Mouse (Mus musculus): ENCODE results near the gene Il17f. TPM values are rescaled to one million over a fixed set of nuclear protein-coding genes. Genes with fewer than 3 reads are reported as not detected.

The Il17f gene
- polyA plus RNA-seq, 1 experiment from 2014 or later: not detected

DNA sequence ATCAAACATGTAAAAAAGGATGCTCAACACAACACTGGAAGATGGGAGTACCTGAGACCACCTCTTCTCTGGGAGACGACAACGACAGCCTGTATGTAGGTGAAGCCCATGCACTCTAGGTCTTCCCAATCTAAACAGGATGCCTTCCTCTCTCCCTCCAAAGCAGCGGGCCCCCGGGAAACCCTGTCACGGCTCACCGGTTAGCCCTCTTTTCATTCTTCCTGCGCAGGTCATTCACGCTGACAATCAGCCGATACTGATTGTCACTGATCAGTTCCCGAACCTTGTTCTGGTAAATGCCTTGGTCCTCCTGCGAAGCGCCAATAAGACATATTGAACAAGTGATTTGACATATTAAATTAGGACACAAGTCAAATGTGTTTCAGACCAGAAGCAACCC lies 27.2 kb upstream of the Il17f start:
- WGBS: 88% methylated on average over 12 of the region's 12 CpGs
- H3K4me3 ChIP-seq (replicated peaks): no peak overlapping the region
- H3K9me3 ChIP-seq (replicated peaks): no peaks in the 10 kb centered on the region
- no peak for ATAC-seq (ENCODE audit: low FRiP score)
- H3K9ac ChIP-seq (replicated peaks): no peak overlapping the region
- H3K27ac ChIP-seq (replicated peaks): no peak overlapping the region
- H3K36me3 ChIP-seq: no peaks in the 10 kb centered on the region
- H3K4me2 ChIP-seq: no peak overlapping the region
- no peaks in the 10 kb centered on the region for H3K27me3 ChIP-seq (replicated peaks)
- H3K4me1 ChIP-seq: peaks cover 5% of the 10 kb centered on the region

DNA sequence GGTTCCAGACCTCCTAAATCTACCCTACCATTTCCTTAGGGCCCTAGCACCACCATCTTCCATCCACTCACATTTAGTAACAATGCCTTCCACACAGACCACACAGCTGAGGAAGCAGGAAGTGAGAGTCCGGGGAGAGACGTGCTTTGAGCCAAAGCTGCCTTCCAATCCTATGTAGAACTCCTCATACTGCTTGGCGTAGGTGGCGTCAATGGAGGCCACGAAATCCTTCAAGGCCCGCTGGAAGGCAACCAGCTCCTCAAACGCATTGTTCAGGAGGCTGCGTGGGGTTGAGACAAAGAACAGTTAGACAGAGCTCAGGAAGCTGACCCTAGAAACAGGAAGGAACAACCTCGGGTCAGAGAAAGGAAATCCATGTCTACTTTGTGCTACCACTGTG lies 26.8 kb upstream of the Il17f start:
- WGBS: 88% methylated on average over 9 of the region's 9 CpGs
- no peak for ATAC-seq (ENCODE audit: low FRiP score)
- Histone ChIP-seq H3K36me3 (no peaks in the 10 kb centered on the region), H3K4me3 (replicated peaks) (no peak overlapping the region), H3K27me3 (replicated peaks) (no peaks in the 10 kb centered on the region), H3K4me2 (no peak overlapping the region), H3K9ac (replicated peaks) (no peak overlapping the region), H3K4me1 (peaks cover 5% of the 10 kb centered on the region), H3K27ac (replicated peaks) (no peak overlapping the region), H3K9me3 (replicated peaks) (no peaks in the 10 kb centered on the region)

GRCm38 (mm10) chr1:20814521-20814920 lies 24.1 kb upstream of the Il17f start:
- no peak for ATAC-seq (ENCODE audit: low FRiP score)
- Histone ChIP-seq H3K9me3 (replicated peaks) (no peaks in the 10 kb centered on the region), H3K9ac (replicated peaks) (no peak overlapping the region), H3K4me2 (no peak overlapping the region), H3K36me3 (0 out of 2 replicates have a peak, but pooled peaks cover 1% of the 10 kb centered on the region), H3K27me3 (replicated peaks) (no peaks in the 10 kb centered on the region), H3K27ac (replicated peaks) (no peak overlapping the region), H3K4me1 (no peaks in the 10 kb centered on the region), H3K4me3 (replicated peaks) (no peak overlapping the region)
- 95% methylated on average over 8 of the region's 8 CpGs for WGBS

DNA sequence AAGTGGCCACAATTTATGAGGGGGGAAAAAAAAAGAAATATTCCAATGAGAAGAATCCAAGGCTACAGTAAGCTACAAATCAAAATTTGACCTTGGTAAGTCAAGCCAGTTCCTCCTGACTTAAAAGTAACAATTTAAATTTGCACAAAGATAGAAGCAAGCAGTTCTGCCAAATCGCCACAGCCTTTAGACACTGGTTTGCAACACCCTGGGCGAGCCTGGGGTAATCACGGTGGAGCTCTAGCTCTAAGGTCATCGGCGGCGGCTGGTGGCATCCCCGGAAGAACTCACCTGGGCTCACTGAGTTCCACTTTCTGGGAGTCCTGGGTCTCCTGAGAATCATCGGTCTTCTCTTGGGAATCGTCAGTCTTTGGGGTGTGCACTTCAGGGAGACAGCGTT lies 14.1 kb upstream of the Il17f start:
- Histone ChIP-seq H3K4me3 (replicated peaks) (no peak overlapping the region), H3K4me2 (no peak overlapping the region), H3K4me1 (no peaks in the 10 kb centered on the region), H3K27ac (replicated peaks) (no peak overlapping the region), H3K9me3 (replicated peaks) (no peaks in the 10 kb centered on the region), H3K9ac (replicated peaks) (no peak overlapping the region), H3K36me3 (peaks cover 6% of the 10 kb centered on the region), H3K27me3 (replicated peaks) (no peaks in the 10 kb centered on the region)
- 96% methylated on average over 10 of the region's 10 CpGs for WGBS
- ATAC-seq (ENCODE audit: low FRiP score): no peak

DNA sequence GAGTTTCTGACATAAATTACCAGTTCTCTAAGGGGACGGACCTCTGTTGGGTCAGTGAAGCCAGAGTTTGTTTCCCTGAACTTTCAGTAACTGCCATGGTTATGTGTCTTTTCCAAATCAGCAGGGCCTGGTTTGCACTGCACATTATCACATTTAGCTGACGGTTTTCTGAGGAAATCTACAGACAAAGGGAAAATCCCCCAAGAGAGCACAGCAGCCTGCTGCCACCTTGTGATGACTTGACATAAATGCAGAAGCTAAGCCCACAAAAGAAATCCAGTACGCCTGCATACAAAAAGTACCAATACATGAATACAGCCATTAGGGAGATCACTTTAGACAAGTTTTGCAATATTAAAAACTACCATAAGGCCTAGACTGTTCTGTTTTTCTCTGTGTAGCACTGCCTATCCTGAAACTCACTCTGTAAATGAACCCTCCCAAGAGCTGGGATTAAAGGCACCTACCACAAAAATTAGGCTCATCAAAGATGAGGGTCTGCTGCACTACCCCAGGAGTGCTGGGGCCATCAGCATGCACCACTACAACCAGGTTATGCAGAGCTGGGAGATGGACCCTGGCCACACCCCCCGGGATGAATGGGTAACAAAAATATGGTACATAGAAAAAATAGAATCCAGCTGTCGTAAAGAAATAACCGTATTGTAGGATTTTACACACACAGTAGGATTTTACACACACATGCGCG lies 11.4 kb upstream of the Il17f start:
- 0 out of 2 replicates have a peak overlapping the region, but pooled peaks have one; percentile 29 for H3K27ac ChIP-seq (replicated peaks)
- no peak overlapping the region for H3K9ac ChIP-seq (replicated peaks)

GRCm38 (mm10) chr1:20801275-20801674 lies 10.9 kb upstream of the Il17f start:
- no peaks in the 10 kb centered on the region for H3K9me3 ChIP-seq (replicated peaks)
- H3K4me3 ChIP-seq (replicated peaks): no peak overlapping the region
- no peaks in the 10 kb centered on the region for H3K27me3 ChIP-seq (replicated peaks)
- ATAC-seq (ENCODE audit: low FRiP score): no peak
- no peaks in the 10 kb centered on the region for H3K36me3 ChIP-seq
- 0 out of 2 replicates have a peak overlapping the region, but pooled peaks have one; percentile 29 for H3K27ac ChIP-seq (replicated peaks)
- H3K4me1 ChIP-seq: no peaks in the 10 kb centered on the region
- 95% methylated on average over 2 of the region's 2 CpGs for WGBS
- H3K9ac ChIP-seq (replicated peaks): no peak overlapping the region
- H3K4me2 ChIP-seq: no peak overlapping the region

More for the DNA sequence above, 11.4 kb upstream of the Il17f start:
- no peaks in the 10 kb centered on the region for H3K27me3 ChIP-seq (replicated peaks)
- no peak overlapping the region for H3K4me2 ChIP-seq
- H3K4me3 ChIP-seq (replicated peaks): no peak overlapping the region
- WGBS: 77% methylated on average over 8 of the region's 8 CpGs
- ATAC-seq (ENCODE audit: low FRiP score): peak; percentile 86
- H3K36me3 ChIP-seq: peaks cover 4% of the 10 kb centered on the region; the same call in 1 of the 2 replicates
- H3K9me3 ChIP-seq (replicated peaks): no peaks in the 10 kb centered on the region
- no peaks in the 10 kb centered on the region for H3K4me1 ChIP-seq

GRCm38 (mm10) chr1:20795178-20795577 lies 4.8 kb upstream of the Il17f start:
- 96% methylated on average over 5 of the region's 5 CpGs for WGBS

DNA sequence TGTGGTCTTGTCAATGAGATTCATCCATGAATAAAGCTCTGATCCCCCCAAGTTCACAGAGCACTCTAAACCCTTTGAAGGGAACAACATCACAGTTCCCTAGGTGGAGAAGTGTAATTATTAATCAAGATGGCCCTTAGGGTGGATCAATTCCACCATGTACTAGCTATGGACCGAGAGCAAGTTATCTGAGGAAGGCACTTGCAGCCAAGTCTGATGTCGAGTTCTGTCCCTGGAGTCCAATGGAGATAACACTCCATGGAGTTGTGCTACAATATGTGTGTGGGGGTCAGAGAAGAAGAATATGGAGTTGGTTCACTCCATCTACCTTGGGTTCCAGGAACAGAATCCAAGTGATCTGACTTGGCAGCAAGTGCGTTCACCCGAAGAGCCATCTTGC lies 4.3 kb upstream of the Il17f start:
- ATAC-seq (ENCODE audit: low FRiP score): no peak
- H3K9me3 ChIP-seq (replicated peaks): no peaks in the 10 kb centered on the region
- 93% methylated on average over 4 of the region's 4 CpGs for WGBS

More at GRCm38 (mm10) chr1:20795178-20795577, 4.8 kb upstream of the Il17f start:
- Histone ChIP-seq H3K27ac (replicated peaks) (no peak overlapping the region), H3K9me3 (replicated peaks) (no peaks in the 10 kb centered on the region), H3K4me3 (replicated peaks) (no peak overlapping the region), H3K36me3 (no peaks in the 10 kb centered on the region), H3K4me1 (no peaks in the 10 kb centered on the region), H3K4me2 (no peak overlapping the region), H3K9ac (replicated peaks) (no peak overlapping the region), H3K27me3 (replicated peaks) (no peaks in the 10 kb centered on the region)
- ATAC-seq (ENCODE audit: low FRiP score): no peak

GRCm38 (mm10) chr1:20791414-20791813 lies 997 bp upstream of the Il17f start:
- no peaks in the 10 kb centered on the region for H3K27me3 ChIP-seq (replicated peaks)
- no peak overlapping the region for H3K4me2 ChIP-seq
- WGBS: 76% methylated on average over 7 of the region's 7 CpGs
- no peak overlapping the region for H3K27ac ChIP-seq (replicated peaks)
- H3K9me3 ChIP-seq (replicated peaks): no peaks in the 10 kb centered on the region
- H3K9ac ChIP-seq (replicated peaks): no peak overlapping the region
- H3K4me1 ChIP-seq: no peaks in the 10 kb centered on the region
- no peaks in the 10 kb centered on the region for H3K36me3 ChIP-seq
- H3K4me3 ChIP-seq (replicated peaks): no peak overlapping the region
- no peak for ATAC-seq (ENCODE audit: low FRiP score)

More for the DNA sequence above, 4.3 kb upstream of the Il17f start:
- Histone ChIP-seq H3K4me3 (replicated peaks) (no peak overlapping the region), H3K27me3 (replicated peaks) (no peaks in the 10 kb centered on the region), H3K4me2 (no peak overlapping the region), H3K4me1 (no peaks in the 10 kb centered on the region), H3K9ac (replicated peaks) (no peak overlapping the region), H3K36me3 (no peaks in the 10 kb centered on the region), H3K27ac (replicated peaks) (no peak overlapping the region)

DNA sequence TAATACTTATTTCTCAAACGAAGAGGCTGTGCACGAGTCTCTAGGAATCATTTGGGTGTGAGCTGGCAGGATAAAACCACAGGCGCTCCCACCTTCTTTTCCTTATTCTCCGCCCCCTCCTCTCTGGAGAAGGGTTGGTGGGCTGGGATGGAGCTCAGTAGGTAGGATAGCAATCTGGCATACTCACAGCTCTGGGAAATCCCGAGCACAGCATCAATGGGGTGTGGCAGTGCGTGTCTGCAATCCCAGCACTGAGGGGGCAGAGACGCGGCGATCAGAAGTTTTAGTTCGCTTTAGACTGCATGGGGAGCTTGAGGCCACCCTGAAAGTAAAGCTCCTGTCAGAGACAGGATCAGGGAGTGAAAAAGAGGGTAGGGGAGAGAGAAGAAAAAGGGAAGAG lies 2.0 kb downstream of the Il17f start:
- Histone ChIP-seq H3K4me2 (no peak overlapping the region), H3K27ac (replicated peaks) (no peak overlapping the region), H3K9me3 (replicated peaks) (no peaks in the 10 kb centered on the region), H3K4me1 (no peaks in the 10 kb centered on the region), H3K9ac (replicated peaks) (no peak overlapping the region), H3K4me3 (replicated peaks) (no peak overlapping the region), H3K27me3 (replicated peaks) (no peaks in the 10 kb centered on the region), H3K36me3 (no peaks in the 10 kb centered on the region)
- no peak for ATAC-seq (ENCODE audit: low FRiP score)
- 56% methylated on average over 10 of the region's 10 CpGs for WGBS

- ATAC-seq (ENCODE audit: low FRiP score): no peak
- no peak overlapping the region for H3K4me2 ChIP-seq
- H3K4me3 ChIP-seq (replicated peaks): no peak overlapping the region
- H3K9ac ChIP-seq (replicated peaks): no peak overlapping the region
- no peaks in the 10 kb centered on the region for H3K4me1 ChIP-seq
- H3K27me3 ChIP-seq (replicated peaks): no peaks in the 10 kb centered on the region
- no peak overlapping the region for H3K27ac ChIP-seq (replicated peaks)
- no peaks in the 10 kb centered on the region for H3K9me3 ChIP-seq (replicated peaks)
- WGBS: 56% methylated on average over 8 of the region's 8 CpGs
- H3K36me3 ChIP-seq: no peaks in the 10 kb centered on the region
Observed at GRCm38 (mm10) chr1:20787046-20787445, 3.4 kb downstream of the Il17f start.

DNA sequence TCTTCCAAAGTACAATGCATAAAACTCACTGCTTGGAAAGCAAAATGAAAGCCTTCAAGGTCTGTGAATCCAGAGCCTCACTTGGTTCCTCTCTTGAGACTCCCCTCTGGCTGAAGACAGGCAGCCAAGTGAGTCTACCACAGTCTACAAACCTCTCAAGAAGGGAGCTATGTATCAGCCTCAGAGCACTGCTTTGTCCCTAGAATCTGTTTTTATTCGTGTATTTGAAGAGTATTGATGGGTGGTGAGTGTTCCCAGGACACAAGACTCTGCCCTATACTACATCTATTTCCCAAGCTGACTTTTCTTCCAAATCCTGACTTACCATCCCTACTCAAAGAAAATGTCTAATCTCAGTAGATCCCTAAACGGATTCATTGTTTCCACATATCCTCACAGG lies 12.1 kb downstream of the Il17f start:
- Histone ChIP-seq H3K36me3 (no peaks in the 10 kb centered on the region), H3K9ac (replicated peaks) (no peak overlapping the region), H3K9me3 (replicated peaks) (0 out of 2 replicates have a peak, but pooled peaks cover 1% of the 10 kb centered on the region), H3K27ac (replicated peaks) (no peak overlapping the region), H3K4me1 (no peaks in the 10 kb centered on the region), H3K4me2 (no peak overlapping the region), H3K27me3 (replicated peaks) (no peaks in the 10 kb centered on the region), H3K4me3 (replicated peaks) (no peak overlapping the region)
- no peak for ATAC-seq (ENCODE audit: low FRiP score)
- WGBS: 84% methylated on average over 2 of the region's 2 CpGs

Measured in neural tube, embryonic 15.5 days (tissue).